Mouse (Mus musculus) liver, embryonic 15.5 days (tissue): ENCODE measurements around the gene Gnb1. TPM values are rescaled to one million over a fixed set of nuclear protein-coding genes. Genes with fewer than 3 reads are reported as not detected.

Source experiments
- ATAC-seq: fragments of 200-750 bp; cut with Nextera tagmentation; 2 replicates; pipeline ENCODE4 v1.8.0; 2017; ENCODE audit warnings: moderate number of reproducible peaks, mild to moderate bottlenecking, moderate library complexity; ENCODE audit not compliant: insufficient read depth
- H3K27ac ChIP-seq: fragments of 300-500 bp; sonication (generic); replicated peaks from 2 replicates; pipeline ENCODE4 v1.5.1; 2015; ENCODE audit warnings: mild to moderate bottlenecking, inconsistent platforms
- H3K27me3 ChIP-seq: fragments of 300-500 bp; sonication (generic); 2 replicates; pipeline ENCODE4 v1.6.1; 2015; ENCODE audit warnings: mild to moderate bottlenecking, inconsistent platforms
- H3K36me3 ChIP-seq: fragments of 300-500 bp; sonication (generic); replicated peaks from 2 replicates; pipeline ENCODE4 v1.6.1; 2015; ENCODE audit warnings: moderate library complexity, mild to moderate bottlenecking, inconsistent platforms
- H3K4me1 ChIP-seq: fragments of 300-500 bp; sonication (generic); replicated peaks from 2 replicates; pipeline ENCODE4 v1.6.1; 2015; ENCODE audit warnings: inconsistent platforms
- H3K4me2 ChIP-seq: fragments of 300-500 bp; sonication (generic); 2 replicates; pipeline ENCODE4 v1.6.1; 2015; ENCODE audit warnings: moderate library complexity, mild to moderate bottlenecking, inconsistent platforms
- H3K4me3 ChIP-seq: fragments of 300-500 bp; sonication (generic); replicated peaks from 2 replicates; pipeline ENCODE4 v1.5.1; 2015; ENCODE audit warnings: mild to moderate bottlenecking, inconsistent platforms
- H3K9ac ChIP-seq: fragments of 300-500 bp; sonication (generic); 2 replicates; pipeline ENCODE4 v1.6.1; 2015; ENCODE audit warnings: moderate library complexity, mild to moderate bottlenecking, inconsistent platforms
- H3K9me3 ChIP-seq: fragments of 300-500 bp; sonication (generic); replicated peaks from 2 replicates; pipeline ENCODE4 v1.6.1; 2016; ENCODE audit warnings: inconsistent platforms
- WGBS: fragments of 180-500 bp; shearing (Covaris S2); methylation state at CpG from one replicate; pipeline ENCODE4 v1.1.7; 2015; ENCODE audit warnings: mixed read lengths; ENCODE audit not compliant: insufficient replicate concordance; 5-methylcytosine and 5-hydroxymethylcytosine counted together
- polyA plus RNA-seq: library from polyadenylated mRNA; unstranded; fragments of >200 nt; fragmentation: Nextera tagmentation; extraction: Ambion mirVana; gene quantifications from 2 replicates; pipeline ENCODE4 v1.2.1, GENCODE M21; 2015

Gnb1 gene
- polyA plus RNA-seq, 1 experiment from 2014 or later: 100 TPM

DNA sequence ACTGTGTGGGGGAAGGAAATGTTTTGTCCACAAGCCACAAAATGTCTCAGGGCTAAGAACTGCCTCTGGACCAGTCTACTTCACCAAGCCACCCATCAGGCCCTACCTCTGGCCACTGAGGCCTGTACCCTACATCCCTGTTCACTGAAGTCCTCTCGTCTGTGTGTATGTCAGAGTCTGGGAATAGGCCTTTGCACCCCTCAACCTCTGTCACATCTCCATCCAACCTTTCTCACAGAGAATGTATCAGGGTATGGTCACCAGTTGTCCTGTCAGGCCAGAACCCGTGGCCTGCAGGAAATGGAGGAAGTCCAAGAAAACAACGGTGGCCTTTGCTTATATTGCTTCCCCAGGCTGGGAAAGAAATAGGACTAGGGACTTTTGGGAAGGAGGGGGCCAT is 5.6 kb upstream of the Gnb1 start:
- H3K9me3 ChIP-seq: no peaks in the 10 kb centered on the region
- peaks cover 48% of the 10 kb centered on the region for H3K4me1 ChIP-seq
- no peak overlapping the region for H3K4me2 ChIP-seq
- ATAC-seq: no peak
- H3K4me3 ChIP-seq: no peak overlapping the region
- H3K27me3 ChIP-seq: peaks cover 7% of the 10 kb centered on the region
- no peak overlapping the region for H3K9ac ChIP-seq
- no peaks in the 10 kb centered on the region for H3K36me3 ChIP-seq
- WGBS: 42% methylated on average over 3 of the region's 3 CpGs
- no peak overlapping the region for H3K27ac ChIP-seq

DNA sequence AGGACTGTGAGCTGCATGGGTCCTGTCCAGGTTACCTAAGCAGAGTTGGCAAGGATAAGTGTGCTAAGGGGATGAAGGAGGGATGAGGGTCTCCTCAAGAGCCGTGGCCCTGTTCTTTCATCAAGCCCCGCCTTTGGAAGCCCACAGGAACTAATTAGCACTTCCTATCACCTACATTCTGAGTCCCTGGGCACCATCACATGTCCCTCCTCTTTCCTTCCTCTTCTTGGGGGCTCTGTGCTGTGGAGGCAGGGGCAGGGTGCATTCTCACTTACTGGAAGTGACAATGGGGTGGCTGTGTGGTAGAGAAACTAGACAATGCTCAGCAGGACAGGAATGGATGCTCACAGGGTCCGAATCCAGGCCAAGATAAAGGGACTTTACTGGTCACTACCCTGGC is 3.4 kb upstream of the Gnb1 start:
- 36% methylated on average over 3 of the region's 3 CpGs for WGBS
- no peaks in the 10 kb centered on the region for H3K27me3 ChIP-seq
- no peak overlapping the region for H3K9ac ChIP-seq
- ATAC-seq: no peak
- H3K4me2 ChIP-seq: peak overlapping the region; percentile 99
- peaks cover 58% of the 10 kb centered on the region for H3K4me1 ChIP-seq
- H3K4me3 ChIP-seq: no peak overlapping the region
- H3K27ac ChIP-seq: peak overlapping the region; percentile 59
- no peaks in the 10 kb centered on the region for H3K36me3 ChIP-seq
- no peaks in the 10 kb centered on the region for H3K9me3 ChIP-seq

DNA sequence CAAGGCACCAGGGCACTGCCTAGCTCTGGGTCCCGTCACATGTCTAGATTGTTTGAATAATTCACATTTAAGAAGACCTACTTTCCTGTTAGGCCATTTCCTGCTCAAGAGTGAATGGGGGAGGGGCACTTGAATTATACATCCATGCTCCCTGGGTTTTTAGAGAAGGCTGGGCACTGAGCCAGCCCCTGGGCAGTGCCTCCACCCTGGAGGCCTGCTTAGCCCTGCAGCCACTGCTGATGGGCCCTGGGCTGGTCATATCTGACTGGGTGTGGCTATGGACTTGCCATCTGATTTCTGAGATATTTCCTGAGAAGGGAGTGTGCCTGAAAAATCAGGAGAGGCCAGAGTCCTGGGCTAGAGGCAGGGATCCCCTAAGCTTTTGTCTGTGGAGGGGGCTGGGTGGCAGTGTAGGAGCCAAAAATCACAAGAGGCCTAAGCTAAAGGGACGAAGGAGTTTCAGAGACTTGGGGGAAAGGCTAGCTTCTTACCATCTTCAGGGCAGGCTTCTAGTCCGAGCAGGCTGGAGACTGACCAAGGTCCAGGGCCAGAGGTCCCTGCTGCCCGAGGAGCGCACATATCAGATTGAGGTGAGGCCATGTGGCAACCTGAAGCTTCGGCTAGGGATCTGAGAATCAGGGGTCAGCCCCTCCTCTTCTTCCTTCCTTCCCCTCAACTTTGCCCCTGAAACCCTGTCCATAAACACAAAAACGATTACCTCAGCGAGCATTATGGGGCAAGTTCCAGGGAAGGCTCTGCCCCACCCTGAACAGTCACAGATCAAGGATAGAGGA is 2.7 kb upstream of the Gnb1 start:
- WGBS: 26% methylated on average over 8 of the region's 8 CpGs
- peaks cover 64% of the 10 kb centered on the region for H3K4me1 ChIP-seq
- H3K36me3 ChIP-seq: no peaks in the 10 kb centered on the region
- peak; percentile 67 for ATAC-seq
- no peaks in the 10 kb centered on the region for H3K27me3 ChIP-seq
- no peak overlapping the region for H3K4me3 ChIP-seq
- H3K4me2 ChIP-seq: peak overlapping the region; percentile 99
- peak overlapping the region; percentile 59 for H3K27ac ChIP-seq
- H3K9me3 ChIP-seq: no peaks in the 10 kb centered on the region
- no peak overlapping the region; the same call in 1 of the 2 replicates for H3K9ac ChIP-seq

DNA sequence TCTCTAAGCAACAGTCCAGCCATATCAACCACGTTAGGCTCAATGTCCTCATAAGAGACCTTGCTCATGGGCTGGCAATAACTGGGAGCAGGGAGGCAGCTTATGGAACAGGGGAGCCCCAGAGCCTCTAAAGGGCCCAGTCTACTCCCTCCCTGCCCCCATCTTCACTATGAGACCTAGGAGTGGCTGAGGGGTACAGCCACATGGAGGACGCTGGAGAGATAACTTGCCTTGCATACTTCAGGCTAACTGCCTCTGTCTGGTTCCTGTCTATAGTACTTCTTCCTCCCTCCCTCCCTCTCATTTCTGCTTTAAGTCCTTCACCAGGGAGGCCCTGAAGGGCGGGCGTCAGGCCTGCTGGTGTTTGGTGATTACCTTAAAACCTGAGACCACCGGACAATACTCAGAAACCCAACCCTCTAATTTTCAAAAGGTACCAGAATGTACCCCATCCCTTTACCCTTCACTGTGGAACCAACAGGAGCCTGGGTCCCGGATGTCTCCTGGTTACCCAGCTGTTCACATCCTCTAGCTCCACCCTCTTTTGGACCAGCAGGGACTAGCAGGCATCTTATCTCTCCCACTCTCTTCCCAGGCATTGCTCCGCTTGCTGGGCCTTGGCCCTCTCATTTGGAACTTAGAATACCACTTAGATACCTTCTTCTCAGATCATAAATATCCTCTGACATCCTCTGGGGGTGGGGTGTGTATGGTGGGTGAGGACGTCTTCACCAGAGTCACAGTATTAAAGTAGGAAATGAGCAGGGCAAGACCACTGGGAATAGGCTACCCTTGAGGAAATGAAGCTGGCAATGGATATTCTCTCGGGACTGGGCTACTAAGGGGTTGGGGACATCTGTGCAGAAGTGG is 1.8 kb upstream of the Gnb1 start:
- Histone ChIP-seq H3K9me3 (no peaks in the 10 kb centered on the region), H3K4me3 (no peak overlapping the region), H3K4me2 (peak overlapping the region; percentile 99), H3K27me3 (no peaks in the 10 kb centered on the region), H3K9ac (no peak overlapping the region), H3K36me3 (no peaks in the 10 kb centered on the region), H3K27ac (peak overlapping the region; percentile 59), H3K4me1 (peaks cover 73% of the 10 kb centered on the region)
- 35% methylated on average over 9 of the region's 9 CpGs for WGBS
- ATAC-seq: no peak

DNA sequence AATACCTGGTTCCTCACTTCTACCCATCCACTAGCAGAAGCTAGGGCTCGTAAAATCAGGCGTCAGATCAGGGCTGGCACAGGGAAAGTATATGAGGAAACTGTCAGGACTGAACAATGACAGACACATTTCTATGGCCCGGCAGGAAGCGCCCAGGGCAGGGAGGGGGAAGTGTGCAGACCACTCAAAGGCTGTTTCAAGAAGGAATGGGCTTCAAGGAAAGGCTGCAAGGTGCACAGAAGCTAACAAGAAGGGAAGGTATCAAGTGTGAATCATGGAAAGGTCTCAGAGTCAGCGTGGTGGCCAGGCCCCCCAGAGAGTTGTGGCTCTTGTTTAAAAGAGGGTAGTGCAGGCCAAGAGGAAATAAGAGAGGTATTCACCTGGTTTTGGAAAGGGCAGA is 705 bp upstream of the Gnb1 start:
- 26% methylated on average over 5 of the region's 5 CpGs for WGBS
- no peaks in the 10 kb centered on the region for H3K9me3 ChIP-seq
- ATAC-seq: no peak
- peaks cover 83% of the 10 kb centered on the region for H3K4me1 ChIP-seq
- peak overlapping the region; percentile 58 for H3K27ac ChIP-seq
- H3K4me3 ChIP-seq: peak overlapping the region; percentile 76
- peak overlapping the region; percentile 99 for H3K4me2 ChIP-seq
- H3K36me3 ChIP-seq: no peaks in the 10 kb centered on the region
- peak overlapping the region; percentile 90 for H3K9ac ChIP-seq
- H3K27me3 ChIP-seq: no peaks in the 10 kb centered on the region

DNA sequence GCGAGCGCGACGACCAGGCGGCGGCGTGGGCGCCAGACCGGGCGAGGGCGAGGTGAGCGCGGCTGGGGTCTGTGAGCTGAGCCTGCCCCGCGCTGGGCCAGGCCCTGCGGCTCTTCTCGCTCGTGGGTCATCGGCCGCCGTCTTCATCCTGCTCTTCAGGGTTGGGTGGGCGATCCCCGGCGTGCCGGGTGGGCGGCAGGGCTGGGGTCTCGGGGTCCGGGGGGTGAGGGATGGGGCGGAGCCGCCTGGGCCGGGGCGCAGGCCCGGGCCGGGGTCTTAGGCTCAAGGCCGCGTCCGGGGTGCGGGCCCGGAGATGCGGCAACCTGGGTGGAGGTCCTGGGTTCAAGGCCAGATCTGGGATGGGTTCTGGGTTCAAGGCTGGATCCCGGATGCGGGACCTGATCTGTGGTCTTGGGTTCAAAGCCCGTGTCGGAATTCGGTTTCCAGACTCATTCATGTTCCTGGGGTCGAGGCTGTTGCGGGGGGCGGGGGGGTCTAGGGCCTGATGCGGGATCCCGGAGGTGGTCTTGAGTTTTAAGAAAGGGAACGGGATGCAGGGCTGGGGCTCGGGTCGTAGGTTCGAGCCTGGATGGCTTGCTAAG is 469 bp downstream of the Gnb1 start:
- Histone ChIP-seq H3K4me1 (peaks cover 84% of the 10 kb centered on the region), H3K27me3 (no peaks in the 10 kb centered on the region), H3K36me3 (no peaks in the 10 kb centered on the region), H3K9me3 (no peaks in the 10 kb centered on the region), H3K4me3 (peak overlapping the region; percentile 76), H3K9ac (peak overlapping the region; percentile 90), H3K4me2 (peak overlapping the region; percentile 99), H3K27ac (peak overlapping the region; percentile 80)
- under 1% methylated on average over 54 of the region's 54 CpGs for WGBS
- ATAC-seq: peak; percentile 26

DNA sequence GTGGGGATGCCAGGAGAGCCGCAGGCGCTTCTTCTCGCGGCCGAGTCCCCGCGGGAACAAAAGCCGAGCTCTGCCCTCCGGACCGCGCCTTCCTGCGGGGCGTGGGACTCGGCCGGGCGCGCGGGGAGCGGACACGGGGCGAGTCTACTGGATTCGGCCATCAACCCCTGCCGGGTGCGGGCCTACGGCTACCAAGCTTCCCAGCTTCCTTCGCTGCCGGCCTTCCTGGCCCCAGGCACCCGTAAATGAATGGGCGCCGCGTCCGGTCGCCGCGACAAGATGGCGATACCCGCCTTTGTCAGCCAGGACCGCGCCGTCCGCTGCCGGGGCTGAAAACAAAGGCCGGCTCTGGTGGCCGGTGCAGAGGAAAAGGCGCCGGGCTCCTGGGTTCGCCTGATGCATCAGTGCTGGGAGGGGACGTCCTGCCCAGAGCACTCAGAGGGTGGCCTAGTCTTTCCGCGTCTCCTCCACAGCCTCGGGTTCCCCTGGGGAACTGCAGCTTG is 1.0 kb downstream of the Gnb1 start:
- Histone ChIP-seq H3K9me3 (no peaks in the 10 kb centered on the region), H3K9ac (peak overlapping the region; percentile 90), H3K4me3 (peak overlapping the region; percentile 76), H3K4me1 (peaks cover 79% of the 10 kb centered on the region), H3K4me2 (peak overlapping the region; percentile 99), H3K27me3 (no peaks in the 10 kb centered on the region), H3K27ac (peak overlapping the region; percentile 80), H3K36me3 (no peaks in the 10 kb centered on the region)
- peak; percentile 23 for ATAC-seq
- WGBS: under 1% methylated on average over 51 of the region's 51 CpGs

DNA sequence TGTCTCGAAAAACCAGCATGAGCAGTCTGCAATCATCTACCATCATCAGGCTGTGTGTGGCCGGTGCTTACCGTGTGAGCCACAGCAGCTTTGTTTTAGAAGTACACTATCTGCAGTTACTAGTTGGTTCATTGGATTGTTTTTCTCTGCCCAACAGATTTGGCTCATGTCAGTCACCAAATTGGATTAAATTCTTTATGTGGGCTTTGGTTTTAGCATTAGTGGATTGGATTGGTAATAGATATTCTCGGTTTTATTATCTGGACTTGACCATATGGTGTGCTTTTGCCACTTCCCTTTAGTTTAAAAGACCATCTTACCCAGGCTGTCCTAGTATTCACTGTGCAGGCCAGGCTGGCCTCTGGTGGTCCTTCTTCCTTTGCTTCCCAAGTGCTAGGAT is 3.7 kb downstream of the Gnb1 start:
- peaks cover 57% of the 10 kb centered on the region for H3K4me1 ChIP-seq
- H3K4me2 ChIP-seq: no peak overlapping the region
- no peak for ATAC-seq
- H3K9me3 ChIP-seq: no peaks in the 10 kb centered on the region
- 38% methylated on average over 4 of the region's 4 CpGs for WGBS
- H3K9ac ChIP-seq: no peak overlapping the region; the same call in 1 of the 2 replicates
- no peak overlapping the region for H3K4me3 ChIP-seq
- no peaks in the 10 kb centered on the region for H3K27me3 ChIP-seq
- no peaks in the 10 kb centered on the region for H3K36me3 ChIP-seq
- H3K27ac ChIP-seq: no peak overlapping the region

DNA sequence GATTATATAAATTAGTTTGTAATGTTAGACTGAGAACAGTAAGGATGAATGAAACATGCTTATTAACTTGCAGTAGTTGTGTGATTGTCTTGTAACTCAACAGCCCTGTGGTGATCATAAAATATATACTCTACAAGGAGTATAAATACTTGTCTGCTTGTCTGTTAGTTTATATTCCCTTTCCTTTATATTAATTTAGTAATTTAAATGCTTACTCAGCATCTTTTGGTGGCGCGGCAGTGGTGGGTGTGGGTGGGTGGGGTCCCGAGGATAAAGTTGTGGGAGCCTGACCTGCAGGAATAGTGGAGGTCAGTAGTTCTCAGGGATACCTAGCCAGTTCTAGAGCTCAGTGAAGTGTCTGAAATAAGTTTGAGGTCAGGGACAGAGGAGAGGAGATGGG is 6.8 kb downstream of the Gnb1 start:
- 60% methylated on average over 3 of the region's 3 CpGs for WGBS
- Histone ChIP-seq H3K9me3 (no peaks in the 10 kb centered on the region), H3K27me3 (no peaks in the 10 kb centered on the region), H3K4me1 (peaks cover 40% of the 10 kb centered on the region), H3K9ac (no peak overlapping the region), H3K4me2 (no peak overlapping the region), H3K36me3 (no peaks in the 10 kb centered on the region), H3K4me3 (no peak overlapping the region), H3K27ac (no peak overlapping the region)
- no peak for ATAC-seq

DNA sequence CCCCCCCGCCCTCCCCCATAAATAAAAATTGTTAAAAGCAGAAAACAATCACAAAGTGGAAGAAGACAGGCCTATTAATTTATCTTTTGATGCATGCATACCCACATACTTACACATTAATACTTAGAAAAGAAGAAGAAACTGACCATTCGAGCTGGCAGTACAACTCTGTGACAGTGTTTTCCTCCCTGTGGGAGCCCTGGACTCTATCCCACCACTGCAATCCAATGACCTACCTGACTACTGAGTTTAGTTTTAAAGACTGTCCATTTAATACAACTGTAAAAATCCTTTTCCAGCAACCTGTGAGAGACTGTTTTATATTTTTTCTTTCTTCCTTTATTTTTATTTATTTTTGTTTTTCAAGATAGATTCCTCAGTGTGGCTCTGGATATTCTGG is 10.0 kb downstream of the Gnb1 start:
- WGBS: 46% methylated on average over 2 of the region's 2 CpGs

DNA sequence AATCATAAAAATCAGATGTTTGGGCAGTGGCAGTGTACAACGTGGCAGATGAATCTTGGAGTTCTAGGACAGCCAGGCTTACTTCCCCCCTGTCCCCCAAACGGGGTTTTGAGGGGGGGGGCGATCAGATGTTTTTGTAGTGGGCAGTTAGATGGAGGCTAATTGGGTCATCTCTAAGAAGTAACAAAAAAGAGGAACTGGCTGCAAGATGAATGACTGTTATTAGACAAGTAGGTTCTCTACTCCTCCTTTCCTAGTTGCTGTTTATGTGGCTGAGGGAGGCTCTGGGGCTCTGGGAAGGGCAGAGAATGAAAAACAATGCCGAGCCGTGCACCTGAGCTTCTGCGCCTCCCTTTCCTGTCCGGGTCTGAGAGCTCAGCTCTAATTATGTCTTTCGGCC is 13.9 kb downstream of the Gnb1 start:
- 21% methylated on average over 8 of the region's 8 CpGs for WGBS
- Histone ChIP-seq H3K9me3 (no peaks in the 10 kb centered on the region), H3K4me1 (peaks cover 50% of the 10 kb centered on the region), H3K27me3 (no peaks in the 10 kb centered on the region), H3K36me3 (no peaks in the 10 kb centered on the region), H3K27ac (no peak overlapping the region), H3K4me3 (no peak overlapping the region), H3K9ac (no peak overlapping the region), H3K4me2 (no peak overlapping the region)
- ATAC-seq: no peak

More for the DNA sequence above, 10.0 kb downstream of the Gnb1 start:
- Histone ChIP-seq H3K4me3 (no peak overlapping the region), H3K36me3 (no peaks in the 10 kb centered on the region), H3K27ac (no peak overlapping the region), H3K4me1 (peaks cover 44% of the 10 kb centered on the region), H3K9ac (no peak overlapping the region), H3K27me3 (no peaks in the 10 kb centered on the region), H3K9me3 (no peaks in the 10 kb centered on the region), H3K4me2 (no peak overlapping the region)
- no peak for ATAC-seq
